Mouse (Mus musculus) limb, embryonic 13.5 days (tissue): ENCODE data around the gene Zcwpw1. TPM values are rescaled to one million over a fixed set of nuclear protein-coding genes. Genes with fewer than 3 reads are reported as not detected.
"Not testable (repeated sequence)": the region's sequence is repeated elsewhere in the genome, so short reads cannot be mapped to it uniquely, and the experiment has no call there.

ENCODE experiments used
- ATAC-seq: fragments of 200-750 bp; cut with Nextera tagmentation; 2 replicates; pipeline ENCODE4 v1.8.0; 2017; ENCODE audit warnings: low read depth, moderate number of reproducible peaks, moderate TSS enrichment; ENCODE audit not compliant: low FRiP score
- H3K27ac ChIP-seq: fragments of 300-500 bp; sonication (generic); 2 replicates; pipeline ENCODE4 v1.5.1; 2015; ENCODE audit warnings: inconsistent platforms, mild to moderate bottlenecking, moderate library complexity
- H3K27me3 ChIP-seq: fragments of 300-500 bp; sonication (generic); 2 replicates; pipeline ENCODE4 v1.6.1; 2015; ENCODE audit warnings: mild to moderate bottlenecking, inconsistent platforms
- H3K36me3 ChIP-seq: fragments of 300-500 bp; sonication (generic); 2 replicates; pipeline ENCODE4 v1.6.1; 2015; ENCODE audit warnings: inconsistent platforms, mild to moderate bottlenecking, moderate library complexity
- H3K4me1 ChIP-seq: fragments of 300-500 bp; sonication (generic); 2 replicates; pipeline ENCODE4 v1.6.1; 2015; ENCODE audit warnings: inconsistent platforms
- H3K4me2 ChIP-seq: fragments of 300-500 bp; sonication (generic); replicated peaks from 2 replicates; pipeline ENCODE4 v1.6.1; 2015; ENCODE audit warnings: inconsistent platforms, mild to moderate bottlenecking, moderate library complexity
- H3K4me3 ChIP-seq: fragments of 300-500 bp; sonication (generic); 2 replicates; pipeline ENCODE4 v1.5.1; 2015; ENCODE audit warnings: moderate library complexity, mild to moderate bottlenecking, inconsistent platforms
- H3K9ac ChIP-seq: fragments of 300-500 bp; sonication (generic); 2 replicates; pipeline ENCODE4 v1.6.1; 2015; ENCODE audit warnings: mild to moderate bottlenecking, inconsistent platforms
- H3K9me3 ChIP-seq: fragments of 300-500 bp; sonication (generic); 2 replicates; pipeline ENCODE4 v1.6.1; 2016; ENCODE audit warnings: inconsistent platforms
- WGBS: fragments of 180-500 bp; shearing (Covaris S2); methylation state at CpG from one replicate; pipeline ENCODE4 v1.1.7; 2015; 5-methylcytosine and 5-hydroxymethylcytosine counted together
- polyA plus RNA-seq: library from polyadenylated mRNA; unstranded; fragments of >200 nt; fragmentation: Nextera tagmentation; extraction: Ambion mirVana; gene quantifications from 2 replicates; pipeline ENCODE4 v1.2.1, GENCODE M21; 2015

The Zcwpw1 gene
- polyA plus RNA-seq, 1 experiment from 2014 or later, result 36.0 TPM

- H3K4me3 ChIP-seq, H3K4me2 ChIP-seq, H3K4me1 ChIP-seq, H3K9me3 ChIP-seq, H3K9ac ChIP-seq, H3K27me3 ChIP-seq, H3K36me3 ChIP-seq, H3K27ac ChIP-seq, ATAC-seq: not testable (repeated sequence)
- WGBS, result 60% methylated on average over 3 of the region's 3 CpGs
Observed at GRCm38 (mm10) chr5:137871644-137872380, 84.2 kb downstream of the Zcwpw1 start, which contains the start of gene Pilrb2. TSS of gene Pilrb2 (minus strand) at chr5:137871815.

Other genes starting within 250 kb of the Zcwpw1 start
- gene Actl6b, start 234.3 kb upstream of the Zcwpw1 start, polyA plus RNA-seq, result 0.45 and 0.93 TPM in 2 replicates
- 0.32 and 0.38 TPM in 2 replicates for gene Tfr2, start 218.0 kb upstream of the Zcwpw1 start, polyA plus RNA-seq
- 27.9 and 28.7 TPM in 2 replicates for gene Mospd3, start 186.7 kb upstream of the Zcwpw1 start, polyA plus RNA-seq
- 152 and 157 TPM in 2 replicates for gene Pcolce, start 174.0 kb upstream of the Zcwpw1 start, polyA plus RNA-seq
- gene Fbxo24, start 158.8 kb upstream of the Zcwpw1 start, polyA plus RNA-seq, result 0.19 and 0.23 TPM in 2 replicates
- 34.0 and 34.3 TPM in 2 replicates for gene Lrch4, start 158.7 kb upstream of the Zcwpw1 start, polyA plus RNA-seq
- 6.1 and 9.6 TPM in 2 replicates for gene Gm20605, start 158.6 kb upstream of the Zcwpw1 start, polyA plus RNA-seq
- gene Sap25, start 146.5 kb upstream of the Zcwpw1 start, polyA plus RNA-seq, result 7.3 and 8.9 TPM in 2 replicates
- 0.18 and 0.26 TPM in 2 replicates for gene Irs3, start 142.1 kb upstream of the Zcwpw1 start, polyA plus RNA-seq
- gene Agfg2, start 103.1 kb upstream of the Zcwpw1 start, polyA plus RNA-seq, result 19.4 and 19.7 TPM in 2 replicates
- 2.9 and 4.0 TPM in 2 replicates for gene Nyap1, start 46.2 kb upstream of the Zcwpw1 start, polyA plus RNA-seq
- gene Tsc22d4, start 42.1 kb upstream of the Zcwpw1 start, polyA plus RNA-seq, result 128 and 134 TPM in 2 replicates
- gene Ppp1r35, start 8.9 kb upstream of the Zcwpw1 start, polyA plus RNA-seq, result 26.5 and 27.2 TPM in 2 replicates
- gene Mepce, start 143 bp upstream of the Zcwpw1 start, polyA plus RNA-seq, result 11.7 and 11.8 TPM in 2 replicates
- 0.20 and 0.40 TPM in 2 replicates for gene Pilra, start 48.5 kb downstream of the Zcwpw1 start, polyA plus RNA-seq
- gene Pilrb1, start 70.3 kb downstream of the Zcwpw1 start, polyA plus RNA-seq, result 0.41 TPM in 1 of 2 replicates, not detected in the other
- gene Pilrb2, start 84.0 kb downstream of the Zcwpw1 start, polyA plus RNA-seq, result 0.19 TPM in 1 of 2 replicates, not detected in the other
- not detected in 2 replicates for gene Cyp3a13, start 133.8 kb downstream of the Zcwpw1 start, polyA plus RNA-seq
- gene Gjc3, start 175.3 kb downstream of the Zcwpw1 start, polyA plus RNA-seq, result 0.48 and 0.80 TPM in 2 replicates
- gene Azgp1, start 193.7 kb downstream of the Zcwpw1 start, polyA plus RNA-seq, result not detected in 2 replicates
- gene Smok3a, start 233.5 kb downstream of the Zcwpw1 start, polyA plus RNA-seq, result not detected in 2 replicates
- not detected in 2 replicates for gene Smok3b, start 233.6 kb downstream of the Zcwpw1 start, polyA plus RNA-seq